Mouse (Mus musculus): Measurements from ENCODE around the gene Tmem47.

DNA sequence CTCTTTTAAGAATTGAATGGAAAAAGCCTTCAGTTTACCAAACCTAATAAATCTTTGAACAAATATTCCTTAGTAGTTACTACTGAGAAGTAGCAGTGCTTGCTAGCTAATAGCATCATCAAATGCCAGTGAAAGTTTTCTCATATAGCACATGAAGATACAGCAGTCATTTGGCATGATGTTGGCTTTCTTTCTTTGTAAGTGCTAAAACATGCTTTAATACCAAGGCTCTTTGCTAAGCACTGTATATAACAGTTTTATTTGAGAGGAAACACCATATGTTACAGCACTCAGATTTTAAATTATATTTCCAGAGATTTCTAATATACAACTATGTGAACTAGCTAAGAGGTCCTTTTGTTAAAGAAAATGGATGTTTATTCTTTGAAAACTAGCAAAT, 8.0 kb downstream of the Tmem47 start:
- no peak for TF ChIP-seq POLR2AphosphoS2 (IDR thresholded peaks at IDR 0.05; ENCODE audit: insufficient read length, low read depth)
- TF ChIP-seq POLR2A (IDR thresholded peaks at IDR 0.05; ENCODE audit: insufficient read length, low read depth): no peak

Data from myocyte (in vitro differentiated cells).